Mouse (Mus musculus) cortical plate, adult 2 months (tissue): ENCODE results near the gene Tmem40. TPM values are rescaled to one million over a fixed set of nuclear protein-coding genes. Genes with fewer than 3 reads are reported as not detected.

ENCODE experiments used
- H3K27ac ChIP-seq: fragments of 200-500 bp; 2 replicates; pipeline ENCODE4 v1.5.1; 2012; ENCODE audit warnings: low read length, control low read depth, inconsistent platforms; ENCODE audit not compliant: insufficient read depth
- H3K4me1 ChIP-seq: fragments of 200-500 bp; 2 replicates; pipeline ENCODE4 v1.6.1; 2011; ENCODE audit warnings: low read length; ENCODE audit not compliant: control insufficient read depth, insufficient read depth
- H3K4me3 ChIP-seq: fragments of 200-500 bp; 2 replicates; pipeline ENCODE4 v1.5.1; 2011; ENCODE audit warnings: mild to moderate bottlenecking, low read length, control low read depth; ENCODE audit not compliant: insufficient read depth
- CTCF ChIP-seq: fragments of 200-500 bp; IDR thresholded peaks from 2 replicates; pipeline ENCODE4 v1.5.1; 2011; ENCODE audit warnings: mild to moderate bottlenecking, control low read depth, low read length; ENCODE audit not compliant: insufficient read depth; ENCODE audit errors: extremely low read depth
- POLR2A ChIP-seq: fragments of 200-500 bp; IDR thresholded peaks from 2 replicates; pipeline ENCODE4 v1.6.1; 2011; ENCODE audit warnings: mild to moderate bottlenecking, low read length, control low read depth; ENCODE audit not compliant: insufficient read depth; ENCODE audit errors: extremely low read depth
- polyA plus RNA-seq: library from polyadenylated mRNA; depleted of rRNA; stranded (reverse); fragments of >200 nt; gene quantifications from 2 replicates; pipeline ENCODE4 v1.2.3, GENCODE M21; 2012

The Tmem40 gene
- polyA plus RNA-seq, 1 experiment, result 5.5 TPM

DNA sequence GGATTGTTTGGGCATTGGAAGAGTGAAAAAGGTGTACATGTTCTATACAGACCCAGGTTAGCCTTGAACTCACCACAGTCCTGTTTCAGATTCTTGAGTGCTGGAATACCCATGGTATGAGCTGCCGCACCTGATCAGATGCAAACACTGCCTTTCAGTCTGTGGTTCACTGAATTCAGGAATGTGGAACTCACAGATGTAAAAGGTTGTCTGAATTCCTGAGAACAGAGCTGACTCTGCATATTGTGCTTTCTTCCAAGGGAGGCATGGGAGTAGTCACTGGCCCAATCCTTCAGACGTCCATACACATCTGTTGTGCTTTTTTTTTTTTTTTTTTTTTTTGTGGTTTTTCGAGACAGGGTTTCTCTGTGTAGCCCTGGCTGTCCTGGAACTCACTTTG, 50.9 kb downstream of the Tmem40 start:
- no peak overlapping the region for H3K4me3 ChIP-seq
- TF ChIP-seq CTCF (no peak), POLR2A (no peak)
- H3K4me1 ChIP-seq, result no peaks in the 10 kb centered on the region
- H3K27ac ChIP-seq, result no peak overlapping the region

DNA sequence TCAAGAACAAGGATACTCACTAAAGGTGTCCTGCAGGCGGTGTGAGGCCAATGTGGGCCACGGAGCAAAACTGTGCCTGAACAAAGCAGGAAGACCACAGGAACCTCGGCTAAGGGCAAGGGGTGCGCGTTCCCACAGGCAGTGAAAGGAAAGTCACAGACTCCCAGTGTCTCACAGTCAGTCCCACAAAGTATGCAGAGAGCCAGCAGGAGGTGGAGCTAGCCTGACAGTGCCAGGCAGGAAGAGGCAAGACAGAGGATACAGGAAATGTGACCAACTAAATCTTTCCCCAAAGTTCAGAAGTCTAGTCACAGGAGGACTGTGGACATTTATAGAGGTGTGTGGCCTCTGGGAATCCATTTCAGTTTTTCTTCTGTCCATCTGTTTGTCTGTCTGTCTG, 59.3 kb downstream of the Tmem40 start:
- Histone ChIP-seq H3K4me1 (0 out of 2 replicates have a peak, but pooled peaks cover 1% of the 10 kb centered on the region), H3K27ac (no peak overlapping the region), H3K4me3 (no peak overlapping the region)
- TF ChIP-seq CTCF (no peak), POLR2A (no peak)

DNA sequence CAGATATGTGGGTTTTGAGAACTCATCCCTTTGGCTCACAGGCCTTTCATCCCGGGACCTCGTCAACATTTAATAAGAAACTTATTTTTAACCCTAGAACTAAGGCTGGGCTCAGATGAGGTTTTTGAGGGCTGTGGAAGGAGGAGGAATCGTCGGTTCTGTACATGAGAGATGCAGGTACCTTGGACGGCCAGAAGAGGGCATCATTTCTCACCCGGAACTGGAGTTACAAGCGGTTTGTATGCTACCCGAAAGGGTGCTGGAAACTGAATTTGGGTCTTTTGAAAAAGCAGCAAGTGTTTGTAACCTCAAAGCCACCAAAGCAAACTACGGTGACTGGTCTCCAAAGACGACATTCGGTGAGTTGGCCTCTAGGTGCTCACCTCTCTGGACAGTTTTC, 60.9 kb downstream of the Tmem40 start:
- 0 out of 2 replicates have a peak, but pooled peaks cover 1% of the 10 kb centered on the region for H3K4me1 ChIP-seq
- H3K4me3 ChIP-seq, result no peak overlapping the region
- no peak overlapping the region for H3K27ac ChIP-seq
- TF ChIP-seq CTCF (0 out of 2 replicates have a peak, but pooled peaks have one; percentile 10), POLR2A (no peak)

- no peak overlapping the region for H3K4me3 ChIP-seq
- TF ChIP-seq CTCF (no peak), POLR2A (no peak)
- no peak overlapping the region for H3K27ac ChIP-seq
- H3K4me1 ChIP-seq, result 0 out of 2 replicates have a peak, but pooled peaks cover 1% of the 10 kb centered on the region
Observed at GRCm38 (mm10) chr6:115700778-115701177, 61.4 kb downstream of the Tmem40 start.

- peaks cover 7% of the 10 kb centered on the region; the same call in 1 of the 2 replicates for H3K4me1 ChIP-seq
- TF ChIP-seq CTCF, result peak; percentile 37
- TF ChIP-seq POLR2A, result no peak
- no peak overlapping the region for H3K4me3 ChIP-seq
- H3K27ac ChIP-seq, result no peak overlapping the region
Observed at GRCm38 (mm10) chr6:115698699-115699098, 63.5 kb downstream of the Tmem40 start.

- Histone ChIP-seq H3K27ac (no peak overlapping the region), H3K4me3 (no peak overlapping the region), H3K4me1 (peaks cover 7% of the 10 kb centered on the region; the same call in 1 of the 2 replicates)
- TF ChIP-seq CTCF, result no peak
- no peak for TF ChIP-seq POLR2A
Observed at GRCm38 (mm10) chr6:115697739-115698558, 64.3 kb downstream of the Tmem40 start.

- peaks cover 7% of the 10 kb centered on the region; the same call in 1 of the 2 replicates for H3K4me1 ChIP-seq
- TF ChIP-seq POLR2A (no peak), CTCF (no peak)
- no peak overlapping the region for H3K4me3 ChIP-seq
- no peak overlapping the region for H3K27ac ChIP-seq
Observed at GRCm38 (mm10) chr6:115696707-115697215, 65.4 kb downstream of the Tmem40 start.

DNA sequence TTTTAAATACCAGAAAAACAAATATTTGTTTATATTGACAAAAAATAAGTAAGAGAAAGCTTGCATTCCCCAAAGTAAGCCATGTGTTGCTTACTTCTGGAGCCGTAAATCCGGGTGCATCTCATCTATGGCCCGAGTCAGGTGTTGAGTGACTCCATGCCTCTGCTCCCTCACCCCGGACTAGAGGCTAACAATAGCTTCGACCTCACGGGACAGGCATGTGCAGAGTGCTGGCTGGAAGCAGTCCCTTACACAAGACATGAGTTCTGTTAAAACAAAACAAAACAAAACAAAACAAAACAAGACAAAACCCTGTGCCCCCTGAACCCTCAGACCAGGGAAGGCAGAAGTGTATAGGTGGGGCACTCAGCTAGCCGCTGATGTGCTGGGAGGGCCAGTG, 67.1 kb downstream of the Tmem40 start:
- 0 out of 2 replicates have a peak overlapping the region, but pooled peaks have one; percentile 18 for H3K27ac ChIP-seq
- H3K4me1 ChIP-seq, result peaks cover 7% of the 10 kb centered on the region; the same call in 1 of the 2 replicates
- no peak overlapping the region for H3K4me3 ChIP-seq
- TF ChIP-seq POLR2A, result no peak
- no peak for TF ChIP-seq CTCF

DNA sequence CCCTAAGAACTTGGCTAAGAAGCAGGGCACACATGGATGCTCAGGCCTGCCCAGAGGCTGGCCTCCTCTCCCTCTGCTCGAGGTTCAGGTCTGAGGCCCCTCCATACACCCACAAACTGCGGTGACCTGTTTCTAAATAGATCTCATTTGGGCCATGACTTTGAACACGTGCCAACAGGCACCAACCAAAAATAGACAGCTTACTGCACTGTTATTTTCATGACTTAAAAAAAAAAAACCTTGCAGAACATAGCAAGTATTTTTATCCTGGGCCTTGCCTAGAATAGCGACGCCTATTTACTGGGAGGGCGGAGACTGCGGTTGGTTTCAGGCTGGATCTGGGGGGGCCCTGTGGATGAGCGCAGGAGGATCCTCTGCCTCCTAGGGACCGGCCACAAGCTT, 67.8 kb downstream of the Tmem40 start:
- no peak overlapping the region for H3K4me3 ChIP-seq
- peaks cover 7% of the 10 kb centered on the region; the same call in 1 of the 2 replicates for H3K4me1 ChIP-seq
- H3K27ac ChIP-seq, result no peak overlapping the region
- TF ChIP-seq POLR2A (no peak), CTCF (no peak)
